Mouse (Mus musculus) G1E-ER4 (cell line): ENCODE results near the gene Pctp. TPM values are rescaled to one million over a fixed set of nuclear protein-coding genes. Genes with fewer than 3 reads are reported as not detected.

ENCODE experiments used
- GATA1 ChIP-seq: IDR thresholded peaks from one replicate; pipeline ENCODE4 v1.8.0; 2012; ENCODE audit warnings: low read length, inconsistent platforms
- polyA plus RNA-seq: library from polyadenylated mRNA; stranded (reverse); fragments of >175 nt; gene quantifications from 2 replicates; pipeline ENCODE4 v1.2.3, GENCODE M21; 2012

Pctp gene
- polyA plus RNA-seq, 1 experiment = 2.3 TPM

DNA sequence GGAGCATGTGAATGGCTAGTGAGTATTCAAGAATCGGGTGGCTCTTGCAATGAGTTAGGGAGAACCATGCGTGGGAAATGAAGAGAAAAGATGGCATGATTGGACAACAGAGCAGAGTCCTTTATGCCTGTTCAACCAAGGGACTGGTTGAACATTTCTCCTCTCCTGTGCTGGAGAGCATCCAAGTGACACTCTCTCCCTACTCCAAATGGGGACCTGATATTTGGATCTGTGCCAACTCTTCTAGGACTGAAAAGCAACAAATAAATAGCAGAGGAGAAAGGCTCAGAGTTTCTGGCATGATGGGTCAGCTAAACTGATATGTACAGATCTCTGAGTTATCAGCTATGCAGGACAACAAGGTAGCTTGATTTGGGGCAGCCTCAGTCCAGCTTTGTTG is 8.0 kb downstream of the Pctp start:
- TF ChIP-seq GATA1 = no peak

DNA sequence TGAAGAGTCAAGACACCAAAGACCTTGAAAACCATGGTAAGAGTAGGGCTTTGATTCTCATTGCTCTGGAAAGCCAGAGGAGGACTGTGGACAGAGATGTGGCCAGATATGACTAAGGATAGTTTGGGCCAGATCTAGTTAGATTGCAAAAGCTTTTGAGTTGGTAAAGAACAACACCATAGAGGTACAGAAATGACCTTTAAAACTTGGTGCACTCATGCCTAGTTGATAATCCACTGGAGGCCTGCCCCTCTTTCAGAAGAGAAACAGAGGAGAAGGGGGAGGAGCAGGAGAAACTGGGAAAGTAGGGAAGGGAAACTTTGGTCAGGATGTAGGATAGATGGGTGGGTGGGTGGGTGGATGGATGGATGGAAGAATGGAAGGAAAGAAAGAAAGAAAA is 11.0 kb downstream of the Pctp start:
- TF ChIP-seq GATA1 = no peak

DNA sequence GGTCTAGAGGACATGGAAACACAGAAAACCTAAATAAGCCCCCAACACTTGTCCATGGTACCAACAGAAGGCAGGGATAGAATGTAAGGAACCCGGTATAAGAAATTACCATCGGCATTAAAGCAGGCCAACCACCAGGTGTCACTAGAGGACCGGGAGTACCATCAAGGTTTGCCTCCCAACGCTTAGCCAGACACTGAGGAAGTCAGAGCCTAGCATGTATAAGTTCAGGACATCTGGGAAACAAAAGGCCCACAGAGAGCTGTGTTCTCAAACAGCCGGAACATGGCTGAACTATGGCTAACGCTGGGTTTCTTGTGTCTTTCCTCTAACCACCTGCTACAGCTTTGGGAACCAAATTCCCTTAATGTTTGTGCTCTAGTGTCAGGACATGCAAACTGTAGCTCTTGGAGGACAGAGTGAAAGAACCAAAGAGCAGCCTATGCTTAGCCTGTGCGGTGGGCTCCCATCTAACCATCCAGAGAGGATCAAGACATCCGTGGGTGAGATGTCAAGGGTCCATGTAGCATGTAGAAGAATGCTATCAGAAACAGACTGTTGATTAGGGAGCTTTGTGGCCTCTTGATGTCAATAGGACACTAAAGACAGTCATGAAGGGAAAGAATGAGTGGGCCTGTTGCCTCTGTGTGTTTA is 13.6 kb downstream of the Pctp start:
- no peak for TF ChIP-seq GATA1

DNA sequence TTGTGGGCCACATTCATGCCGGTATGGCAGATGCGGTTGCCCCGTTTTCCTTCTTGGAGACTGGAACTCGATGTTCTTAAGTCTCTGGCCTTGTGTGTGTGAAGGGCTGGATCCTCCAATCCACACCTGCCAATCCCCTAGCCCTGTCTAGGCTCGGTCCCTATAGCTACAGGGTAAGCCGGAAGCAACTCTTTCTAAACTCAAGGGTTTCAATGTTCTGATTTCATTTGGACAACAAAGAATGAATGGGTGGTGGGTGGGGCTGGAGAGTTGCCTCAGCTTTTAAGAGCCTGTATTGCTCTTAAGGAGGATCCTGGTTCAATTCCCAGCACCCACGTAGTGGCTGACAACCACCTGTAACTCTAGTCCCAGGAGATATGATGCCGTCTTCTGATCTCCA is 16.2 kb downstream of the Pctp start:
- no peak for TF ChIP-seq GATA1

DNA sequence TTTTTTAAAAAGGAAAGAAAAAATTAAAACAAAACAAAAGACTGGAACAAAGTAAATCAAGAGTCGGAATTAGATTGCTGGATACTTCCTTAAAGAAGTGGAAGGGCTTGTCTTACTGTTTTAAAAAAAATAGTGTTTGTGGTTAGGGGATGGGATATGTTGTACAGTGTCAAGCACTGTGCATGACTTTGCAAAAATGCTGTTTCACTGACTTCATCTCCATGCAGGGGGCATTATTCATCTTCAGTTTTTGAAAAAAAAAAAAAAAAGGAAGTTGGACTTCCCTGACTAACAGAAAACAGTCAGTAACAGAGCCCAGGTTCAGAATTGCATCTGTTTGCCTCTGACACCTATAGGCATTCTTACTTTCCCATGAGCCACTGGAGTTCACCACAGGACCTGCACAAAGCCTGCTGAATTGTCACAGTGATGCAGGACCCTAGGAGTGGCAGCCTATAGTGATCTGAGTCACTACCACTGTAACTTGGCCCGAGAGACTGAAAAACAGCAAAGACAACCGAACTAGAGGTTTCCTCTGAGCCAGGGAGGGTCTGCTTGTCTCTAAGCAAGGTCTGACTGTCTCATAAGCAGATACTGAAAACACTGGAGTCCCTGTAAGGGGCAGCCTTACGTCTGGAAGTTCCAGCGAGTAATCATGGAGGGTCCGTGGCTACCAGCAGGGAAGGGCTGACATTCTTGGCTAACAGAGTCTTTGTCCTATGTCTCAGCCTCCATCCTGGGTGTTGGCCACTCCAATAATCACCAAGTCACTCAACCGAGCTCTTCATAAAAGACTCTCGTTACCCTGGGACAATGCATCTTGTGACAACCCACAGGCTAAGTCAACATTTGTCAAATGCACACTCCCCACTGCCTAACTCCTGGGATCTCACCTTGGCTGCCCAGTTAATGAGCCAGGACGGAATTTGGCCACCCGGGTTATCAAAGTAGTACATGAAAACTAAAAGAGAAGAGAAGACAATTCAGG is 17.2 kb downstream of the Pctp start:
- TF ChIP-seq GATA1 = no peak

DNA sequence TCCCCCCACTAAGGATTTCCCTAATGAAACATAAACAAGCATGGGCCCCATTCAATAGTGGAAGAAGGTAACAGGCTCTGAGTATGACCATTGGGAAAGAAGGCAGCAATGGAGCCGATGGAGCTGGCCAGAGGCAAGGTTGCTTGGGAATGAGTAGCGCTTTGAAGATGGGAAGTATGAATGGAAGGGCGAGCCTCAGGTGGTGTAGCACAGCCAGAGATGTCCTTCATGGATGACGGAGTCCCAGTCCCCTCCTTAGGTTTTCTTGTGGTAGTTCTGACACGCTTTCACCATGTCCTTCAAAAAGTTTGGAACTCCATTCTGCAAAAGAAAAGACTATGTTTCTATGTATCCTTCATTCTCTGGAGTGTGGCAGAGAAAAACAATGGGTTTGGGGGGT is 18.3 kb downstream of the Pctp start:
- no peak for TF ChIP-seq GATA1

DNA sequence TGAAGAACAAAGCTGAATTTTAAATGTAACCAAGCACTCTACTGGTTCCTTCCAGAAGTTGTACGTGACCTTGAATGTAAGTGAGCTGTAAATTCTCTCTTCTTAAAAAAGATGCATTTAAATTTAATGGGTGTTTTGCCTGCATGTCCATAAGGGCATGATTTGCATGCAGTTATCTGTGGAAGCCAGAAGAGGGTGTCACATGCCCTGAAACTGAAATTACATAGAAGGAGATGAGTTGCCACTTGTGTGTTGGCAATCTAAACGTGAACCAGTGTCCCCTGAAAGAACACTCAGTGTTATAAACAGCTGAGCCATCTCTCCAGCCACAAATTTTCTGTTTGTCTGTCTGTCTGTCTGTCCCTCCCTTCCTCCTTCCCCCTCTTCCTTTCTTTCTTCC is 19.8 kb downstream of the Pctp start:
- TF ChIP-seq GATA1 = no peak

DNA sequence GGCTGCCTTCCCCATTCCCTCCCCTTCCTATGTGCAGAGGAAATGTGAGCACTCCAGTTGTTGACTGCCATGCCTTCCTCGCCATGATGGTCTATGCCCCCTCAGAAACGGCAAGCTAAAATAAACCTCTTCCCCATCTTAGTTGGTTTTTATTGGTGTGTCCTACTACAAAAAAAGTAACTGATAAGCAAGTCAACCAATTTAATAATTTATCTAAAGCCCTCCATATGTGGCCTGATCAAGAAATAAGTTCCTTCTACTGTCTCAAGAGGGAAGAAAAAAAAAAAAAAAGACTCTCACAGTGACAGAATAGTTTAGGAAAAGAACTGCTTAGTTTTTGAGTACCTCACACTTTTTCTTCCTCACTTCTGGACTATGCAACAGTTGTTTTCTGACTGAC is 22.6 kb downstream of the Pctp start:
- no peak for TF ChIP-seq GATA1

DNA sequence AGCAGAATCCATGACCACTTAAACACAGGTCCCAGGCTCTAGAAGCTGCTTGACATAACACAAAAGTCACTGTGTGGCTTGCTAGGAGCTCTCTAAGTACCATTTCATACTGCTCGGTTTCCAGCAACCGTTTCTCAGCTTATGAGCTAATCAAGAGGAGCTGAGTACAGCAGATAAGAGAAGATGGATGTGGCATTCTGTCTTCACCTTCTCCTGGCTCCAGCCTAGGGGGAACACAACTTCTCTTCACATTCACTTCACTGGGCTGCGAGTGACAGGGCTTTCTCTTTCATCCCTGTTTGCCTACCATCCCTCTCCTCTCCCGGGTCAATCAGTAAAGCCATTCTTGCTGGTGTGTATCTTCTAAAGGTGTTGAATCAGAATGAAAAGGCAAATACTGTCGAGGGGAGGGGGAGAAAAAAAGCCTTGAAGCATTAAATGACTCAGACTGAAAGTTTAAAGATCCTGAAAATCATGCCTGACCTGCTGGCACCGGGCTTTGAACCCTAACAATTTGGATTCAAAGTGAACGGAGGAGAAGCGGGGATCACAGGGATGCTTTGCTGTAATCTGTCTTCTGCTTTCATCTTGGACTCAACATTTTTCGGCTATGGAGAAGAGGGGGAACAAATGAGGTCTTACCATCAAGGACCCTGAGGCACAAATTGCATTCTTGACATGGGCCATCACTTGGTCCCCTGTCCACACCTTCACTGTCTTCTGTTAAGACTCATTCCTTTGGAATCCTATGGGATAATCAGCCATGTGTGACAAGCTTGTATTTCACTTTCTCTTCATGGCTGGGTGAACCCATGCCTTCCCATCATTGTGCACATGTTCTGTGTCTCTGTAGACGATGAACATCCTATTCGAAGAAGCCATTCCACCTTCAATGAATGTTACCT is 23.5 kb downstream of the Pctp start:
- TF ChIP-seq GATA1 = no peak

DNA sequence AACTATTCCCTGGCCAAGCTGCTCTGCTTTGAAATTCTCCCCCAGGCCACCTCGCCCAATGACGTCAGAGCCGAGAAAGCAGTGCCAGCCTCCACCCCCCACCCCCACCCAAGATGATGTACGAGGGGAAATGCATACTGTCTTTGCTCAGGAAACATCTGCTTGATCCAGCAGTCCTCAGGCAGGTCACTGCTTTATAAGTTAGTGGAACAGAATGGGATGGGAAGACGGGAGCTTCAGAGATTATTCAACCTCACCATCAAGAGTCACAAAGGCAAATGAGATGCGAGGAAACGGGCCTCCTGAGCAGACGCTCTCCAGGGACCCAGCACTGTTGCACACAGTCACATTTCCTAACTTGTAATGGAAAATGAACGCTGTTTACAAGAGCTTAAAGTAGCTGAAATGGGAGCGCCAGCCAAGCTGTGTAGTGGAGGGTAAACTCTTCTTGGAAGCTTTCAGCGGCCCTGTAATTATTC is 24.3 kb downstream of the Pctp start:
- TF ChIP-seq GATA1 = no peak

DNA sequence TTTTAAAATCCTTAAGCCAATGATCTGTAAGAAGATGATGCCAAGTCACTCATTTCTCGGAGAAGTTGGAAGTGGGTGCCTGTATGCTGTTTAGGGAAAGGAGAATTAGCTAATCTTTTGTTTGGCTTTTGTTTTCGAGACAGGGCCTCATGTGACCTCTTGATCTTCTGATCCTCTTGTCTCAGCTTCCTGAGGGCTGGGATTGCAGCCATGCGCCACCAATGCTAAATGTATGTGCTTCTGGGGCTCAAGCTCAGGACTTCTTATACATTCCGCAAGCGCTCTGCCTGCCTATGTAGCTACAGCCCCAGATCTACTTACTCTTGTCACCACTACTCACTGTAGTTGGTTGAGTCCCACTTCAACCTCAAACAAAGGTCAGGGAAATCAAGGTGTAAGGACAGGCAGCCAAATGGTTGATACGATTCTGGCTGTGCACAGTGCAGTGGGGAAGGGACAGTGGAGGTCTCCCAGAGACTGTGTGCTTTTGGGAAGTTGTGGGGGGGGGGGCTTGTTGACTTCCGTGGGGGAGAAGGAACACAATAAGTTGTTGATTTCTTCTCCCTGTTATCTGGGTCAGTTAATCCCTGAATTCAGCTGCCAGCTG is 24.8 kb downstream of the Pctp start:
- TF ChIP-seq GATA1 = no peak

DNA sequence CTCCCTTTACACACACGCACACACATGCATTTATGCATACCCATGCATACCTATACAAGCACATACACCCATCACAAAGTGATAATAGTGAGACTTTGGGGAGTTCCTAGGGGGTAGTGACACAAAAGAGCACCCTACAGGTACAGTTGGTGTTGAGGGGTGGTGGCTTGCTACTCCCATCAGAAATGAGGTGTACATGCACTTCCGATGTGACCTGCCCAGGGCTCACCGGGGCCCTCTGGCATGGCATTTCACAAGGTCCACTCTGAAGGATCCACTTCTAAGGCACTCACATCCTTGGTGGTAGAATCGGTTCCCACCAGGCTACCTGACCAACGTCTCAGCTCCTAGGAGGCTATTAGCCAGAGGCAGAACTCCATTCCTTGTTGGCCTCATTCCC is 26.3 kb downstream of the Pctp start:
- no peak for TF ChIP-seq GATA1

DNA sequence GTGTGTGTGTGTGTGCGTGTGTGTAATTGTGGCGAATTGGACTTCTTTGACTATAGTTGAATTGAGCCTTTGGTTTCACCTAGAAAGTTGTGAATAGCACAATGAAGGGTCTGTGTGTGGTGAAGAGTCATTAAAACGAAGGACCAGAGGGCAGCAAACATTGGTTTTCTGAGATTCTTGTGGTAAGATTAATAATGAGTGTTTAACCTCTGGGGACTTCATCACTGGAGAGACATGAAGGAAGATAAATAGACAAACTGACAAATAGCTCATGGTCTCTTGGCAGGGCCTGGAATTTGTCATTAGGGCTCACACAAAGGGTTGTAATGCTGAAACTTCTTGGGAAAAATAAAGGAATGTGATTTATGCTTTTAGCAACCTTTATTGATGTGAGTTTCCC is 31.4 kb downstream of the Pctp start:
- TF ChIP-seq GATA1 = no peak

DNA sequence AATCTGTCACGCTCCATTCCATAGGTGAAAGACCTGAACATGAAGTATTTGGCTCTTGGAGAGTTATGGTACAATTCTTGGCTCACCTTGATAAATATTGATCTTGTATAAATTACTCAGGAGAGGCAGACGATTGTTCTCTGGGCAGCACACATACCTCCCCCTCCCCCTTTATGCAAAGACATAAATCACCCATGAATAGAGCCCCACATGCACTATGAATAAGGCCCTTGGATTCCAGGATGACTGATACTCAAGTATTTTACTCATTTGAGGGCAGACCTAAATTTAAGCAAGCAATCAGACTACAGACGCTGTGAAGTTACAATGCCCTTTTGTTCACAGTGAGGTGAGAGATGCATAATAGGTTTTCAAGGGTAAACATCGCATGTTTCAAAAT is 32.0 kb downstream of the Pctp start:
- TF ChIP-seq GATA1 = no peak

DNA sequence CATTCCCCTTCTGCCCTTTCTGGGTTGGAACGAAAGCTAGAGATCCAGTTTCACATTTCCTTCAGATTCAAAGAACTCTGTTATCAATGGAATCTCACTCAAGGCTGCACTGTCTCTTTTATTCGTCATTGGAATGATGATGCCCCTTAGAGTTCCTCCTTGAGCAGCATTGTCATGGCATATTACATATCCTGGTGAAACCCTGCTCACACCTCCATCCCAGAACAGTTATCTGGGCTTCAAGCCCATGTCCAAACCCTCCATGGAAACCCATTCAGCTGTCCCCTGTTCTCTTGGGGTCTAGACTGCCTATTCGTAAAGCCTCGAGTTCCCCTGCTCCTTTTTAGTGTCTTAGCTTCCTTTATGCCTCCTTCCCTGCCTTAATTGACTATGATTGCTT is 33.6 kb downstream of the Pctp start:
- TF ChIP-seq GATA1 = no peak
